Mouse (Mus musculus) liver, adult 2 months (tissue): ENCODE measurements around the gene Cd300a.

Experiments
- CTCF ChIP-seq: fragments of 200-500 bp; IDR thresholded peaks from 2 replicates; pipeline ENCODE4 v1.5.1; 2011; ENCODE audit warnings: low read depth, low read length, control low read depth
- POLR2A ChIP-seq: fragments of 200-500 bp; IDR thresholded peaks from 2 replicates; pipeline ENCODE4 v1.6.1; 2011; ENCODE audit warnings: low read length, control low read depth; ENCODE audit not compliant: insufficient read depth; ENCODE audit errors: extremely low read depth

DNA sequence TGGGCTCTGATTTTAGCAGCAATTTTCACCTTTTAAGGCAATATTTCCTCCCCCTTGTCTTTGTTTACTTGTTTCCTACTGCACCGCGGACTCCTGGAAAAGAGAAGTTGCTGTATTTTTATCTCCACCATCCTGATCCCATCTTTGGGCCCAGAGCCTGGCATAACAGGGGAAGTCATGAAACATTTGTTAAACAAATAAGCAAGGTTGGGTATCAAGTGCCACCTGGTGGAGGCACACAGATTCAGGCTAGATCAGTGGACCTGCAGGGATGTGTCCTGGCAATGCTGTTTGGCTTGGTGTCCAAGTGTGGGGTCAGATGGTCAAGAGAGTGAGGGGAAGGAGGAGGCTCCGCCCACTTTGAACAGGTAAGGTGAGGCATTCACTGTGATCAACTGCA, 12.7 kb upstream of the Cd300a start:
- peak; percentile 78 for TF ChIP-seq CTCF
- no peak for TF ChIP-seq POLR2A
